Mouse (Mus musculus) heart, postnatal 25 days (tissue): ENCODE measurements around the gene Gps1. TPM values are rescaled to one million over a fixed set of nuclear protein-coding genes. Genes with fewer than 3 reads are reported as not detected.

Experiments
- total RNA-seq, 2 experiments: library from RNA; stranded (reverse); gene quantifications; 2 replicates each; pipeline ENCODE4 v1.2.3; 2021

Gene Gps1
- total RNA-seq, 2 experiments from 2014 or later: 52.2 to 57.0 TPM

Other genes starting within 250 kb of the Gps1 start
- 10 to 100 TPM; 44.1 to 46.9 TPM for gene Mcrip1, start 234.5 kb upstream of the Gps1 start, total RNA-seq
- not detected for gene Ppp1r27, start 233.1 kb upstream of the Gps1 start, total RNA-seq
- 100 to 1,000 TPM; 228 to 255 TPM for gene P4hb, start 211.0 kb upstream of the Gps1 start, total RNA-seq
- gene Arhgdia, start 202.6 kb upstream of the Gps1 start, total RNA-seq: 100 to 1,000 TPM; 142 to 158 TPM
- gene Alyref, start 185.9 kb upstream of the Gps1 start, total RNA-seq: 10 to 100 TPM; 49.3 to 52.6 TPM
- gene Anapc11, start 185.9 kb upstream of the Gps1 start, total RNA-seq: 10 to 100 TPM; 82.6 to 90.3 TPM
- gene Npb, start 175.8 kb upstream of the Gps1 start, total RNA-seq: not detected
- 10 to 100 TPM; 54.2 to 59.3 TPM for gene Pcyt2, start 166.3 kb upstream of the Gps1 start, total RNA-seq
- 1 to 10 TPM; 7.7 to 8.3 TPM for gene Sirt7, start 159.0 kb upstream of the Gps1 start, total RNA-seq
- 10 to 100 TPM; 38.7 to 42.1 TPM for gene Mafg, start 150.7 kb upstream of the Gps1 start, total RNA-seq
- gene Pycr1, start 140.5 kb upstream of the Gps1 start, total RNA-seq: 1 to 10 TPM; 1.6 to 2.3 TPM
- gene Myadml2, start 136.1 kb upstream of the Gps1 start, total RNA-seq: 10 to 100 TPM; 78.3 to 78.8 TPM
- gene Notum, start 123.1 kb upstream of the Gps1 start, total RNA-seq: under 1 TPM in 1 of 2 experiments, not detected in 1; 0.20 TPM
- 10 to 100 TPM; 33.0 to 33.9 TPM for gene Aspscr1, start 111.3 kb upstream of the Gps1 start, total RNA-seq
- 10 to 100 TPM; 31.2 to 35.7 TPM for gene Cenpx, start 70.5 kb upstream of the Gps1 start, total RNA-seq
- 1 to 10 TPM; 5.6 to 6.2 TPM for gene Lrrc45, start 70.3 kb upstream of the Gps1 start, total RNA-seq
- gene Rac3, start 62.8 kb upstream of the Gps1 start, total RNA-seq: 1 to 10 TPM; 1.2 to 1.8 TPM
- gene Dcxr, start 57.0 kb upstream of the Gps1 start, total RNA-seq: 1 to 10 TPM; 6.8 to 7.5 TPM
- 10 to 100 TPM; 16.7 to 22.1 TPM for gene Cbr2, start 52.2 kb upstream of the Gps1 start, total RNA-seq
- 10 to 100 TPM; 21.2 to 40.2 TPM for gene Hmga1b, start 21.5 kb upstream of the Gps1 start, total RNA-seq
- gene Rfng, start 65 bp upstream of the Gps1 start, total RNA-seq: 10 to 100 TPM; 12.3 to 13.9 TPM
- gene Dus1l, start 12.1 kb downstream of the Gps1 start, total RNA-seq: 10 to 100 TPM; 26.8 to 27.8 TPM
- 10 to 100 TPM; 29.8 to 52.8 TPM for gene Fasn, start 40.3 kb downstream of the Gps1 start, total RNA-seq
- gene Ccdc57, start 148.6 kb downstream of the Gps1 start, total RNA-seq: 1 to 10 TPM; 1.2 to 1.3 TPM
- 1 to 10 TPM in 1 of 2 experiments, under 1 TPM in 1; 0.87 to 2.1 TPM for gene Slc16a3, start 164.2 kb downstream of the Gps1 start, total RNA-seq
- 10 to 100 TPM; 50.7 to 56.5 TPM for gene Csnk1d, start 207.1 kb downstream of the Gps1 start, total RNA-seq